Mouse (Mus musculus) kidney, adult 8-10 months (tissue): Measurements from ENCODE around the gene Myo10.
A peak's percentile ranks its signal among the peaks of the same experiment; 100 is the strongest.

Source experiments
- DNase-seq, 2 experiments: peaks; one replicate each; pipeline ENCODE4 v3.0.0; 2022

Gene Myo10

GRCm38 (mm10) chr15:25652933-25653332 lies 30.6 kb downstream of the Myo10 start:
- no peak for DNase-seq

GRCm38 (mm10) chr15:25653680-25654079 lies 31.4 kb downstream of the Myo10 start:
- no peak for DNase-seq

GRCm38 (mm10) chr15:25662833-25663519 lies 40.7 kb downstream of the Myo10 start:
- no peak for DNase-seq

GRCm38 (mm10) chr15:25669283-25670247 lies 47.2 kb downstream of the Myo10 start:
- DNase-seq, result no peak

- no peak for DNase-seq
Measured at GRCm38 (mm10) chr15:25673231-25673980, 51.1 kb downstream of the Myo10 start.

- no peak for DNase-seq
Measured at GRCm38 (mm10) chr15:25674099-25674931, 52.0 kb downstream of the Myo10 start.

- DNase-seq, result no peak
Measured at GRCm38 (mm10) chr15:25674932-25675250, 52.6 kb downstream of the Myo10 start.

GRCm38 (mm10) chr15:25675359-25675758 lies 53.0 kb downstream of the Myo10 start:
- DNase-seq, result no peak

GRCm38 (mm10) chr15:25676056-25676785 lies 53.9 kb downstream of the Myo10 start:
- DNase-seq, result no peak

GRCm38 (mm10) chr15:25679081-25679480 lies 56.8 kb downstream of the Myo10 start:
- DNase-seq, result peak; percentile 19 to 34

- DNase-seq, result no peak
Measured at GRCm38 (mm10) chr15:25679616-25680015, 57.3 kb downstream of the Myo10 start.

- no peak for DNase-seq
Measured at GRCm38 (mm10) chr15:25680269-25680818, 58.0 kb downstream of the Myo10 start.

GRCm38 (mm10) chr15:25682953-25683507 lies 60.7 kb downstream of the Myo10 start:
- DNase-seq, result no peak

GRCm38 (mm10) chr15:25685186-25685585 lies 62.9 kb downstream of the Myo10 start:
- DNase-seq, result peak; percentile 39 to 54

GRCm38 (mm10) chr15:25688424-25689283 lies 66.3 kb downstream of the Myo10 start:
- DNase-seq, result peak; percentile 83 to 95

- DNase-seq, result peak; percentile 77 to 79
Measured at GRCm38 (mm10) chr15:25689477-25689876, 67.2 kb downstream of the Myo10 start.

GRCm38 (mm10) chr15:25690066-25690745 lies 67.9 kb downstream of the Myo10 start:
- DNase-seq, result peak in 1 of 2 experiments; percentile 33

- peak in 1 of 2 experiments; percentile 41 for DNase-seq
Measured at GRCm38 (mm10) chr15:25690746-25691105, 68.4 kb downstream of the Myo10 start.

- DNase-seq, result peak; percentile 27 to 45
Measured at GRCm38 (mm10) chr15:25692254-25692950, 70.1 kb downstream of the Myo10 start.
